25 mouse cellular contexts compared by ENCODE assay signal in the genomic region with DNA sequence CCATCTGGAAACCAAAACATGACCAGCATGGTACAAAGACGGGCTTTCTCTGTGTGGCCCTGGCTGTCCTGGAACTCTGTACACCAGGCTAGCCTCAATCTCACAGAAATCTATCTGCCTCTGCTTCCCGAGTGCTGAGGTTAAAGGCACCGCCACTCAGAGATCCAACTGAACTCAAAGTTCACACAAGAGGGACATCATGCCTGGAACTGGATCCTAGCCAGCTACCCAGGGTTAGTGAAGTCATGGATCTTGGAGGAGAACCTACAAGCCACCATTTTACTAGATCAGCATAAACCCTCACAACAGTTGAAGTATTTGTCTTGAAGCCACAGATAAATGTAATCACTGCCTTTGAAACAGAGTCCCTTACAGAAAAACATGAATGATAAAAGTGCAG.
"Had no signal": no experiment of that assay in that cellular context is flagged by ENCODE, and none has a peak within 500 bp of the region (broad histone marks: within the 10 kb centered on the region; RNA-seq: fewer than 3 reads in every experiment).

No protein-coding gene starts in this region.

- H3K27ac ChIP-seq: gastrocnemius, adult 2 months; heart, embryonic 10.5 days; hindbrain, embryonic 10.5 days; hindbrain, embryonic 12.5 days; hindbrain, embryonic 14.5 days; intestine, embryonic 15.5 days; kidney, postnatal 0 days; layer of hippocampus, adult 2 months; left cerebral cortex, adult 2 months; limb, embryonic 10.5 days; limb, embryonic 12.5 days; liver, embryonic 13.5 days; liver, embryonic 15.5 days had no signal

- H3K9me3 ChIP-seq: heart, embryonic 10.5 days; heart, embryonic 12.5 days; hindbrain, embryonic 10.5 days; hindbrain, embryonic 12.5 days; intestine, embryonic 15.5 days; limb, embryonic 10.5 days; liver, embryonic 13.5 days; liver, embryonic 15.5 days had no signal

- ATAC-seq: hindbrain, embryonic 16.5 days; inflammation-experienced regulatory T-cells, adult 6 months; intestine, embryonic 15.5 days; intestine, postnatal 0 days had no signal

- DNase-seq: gastrocnemius, adult 2 months; gastrocnemius, postnatal 10 days; gastrocnemius, postnatal 25 days; heart, adult 18-20 months; heart, postnatal 10 days; heart, postnatal 4 days; kidney, postnatal 14 days; kidney, postnatal 4 days; liver; liver, embryonic 13.5 days had no signal

- H3K36me3 ChIP-seq: heart, embryonic 10.5 days; heart, embryonic 12.5 days; hindbrain, embryonic 10.5 days; hindbrain, embryonic 12.5 days; intestine, embryonic 15.5 days; limb, embryonic 10.5 days; limb, embryonic 12.5 days; liver, embryonic 13.5 days; liver, embryonic 15.5 days had no signal

- H3K4me3 ChIP-seq: gastrocnemius, adult 2 months; heart, embryonic 10.5 days; heart, embryonic 12.5 days; hindbrain, embryonic 10.5 days; hindbrain, embryonic 12.5 days; intestine, embryonic 15.5 days; layer of hippocampus, adult 2 months; left cerebral cortex, adult 2 months; limb, embryonic 10.5 days; limb, embryonic 12.5 days; liver, embryonic 13.5 days; liver, embryonic 15.5 days had no signal

- H3K4me1 ChIP-seq: heart, embryonic 10.5 days; heart, embryonic 12.5 days; hindbrain, embryonic 10.5 days; hindbrain, embryonic 12.5 days; intestine, embryonic 15.5 days; limb, embryonic 10.5 days; limb, embryonic 12.5 days; liver, embryonic 13.5 days; liver, embryonic 15.5 days had no signal

- H3K27me3 ChIP-seq: heart, embryonic 12.5 days; hindbrain, embryonic 12.5 days; intestine, embryonic 15.5 days; limb, embryonic 12.5 days; liver, embryonic 13.5 days; liver, embryonic 15.5 days had no signal

- H3K4me2 ChIP-seq: heart, embryonic 12.5 days; hindbrain, embryonic 12.5 days; hindbrain, embryonic 14.5 days; intestine, embryonic 15.5 days; limb, embryonic 12.5 days; liver, embryonic 13.5 days; liver, embryonic 15.5 days had no signal

- H3K9ac ChIP-seq: heart, embryonic 12.5 days; hindbrain, embryonic 12.5 days; hindbrain, embryonic 14.5 days; intestine, embryonic 15.5 days; limb, embryonic 12.5 days; liver, embryonic 13.5 days; liver, embryonic 15.5 days had no signal
